ENCODE assay signal across 22 mouse cellular contexts in the genomic region with DNA sequence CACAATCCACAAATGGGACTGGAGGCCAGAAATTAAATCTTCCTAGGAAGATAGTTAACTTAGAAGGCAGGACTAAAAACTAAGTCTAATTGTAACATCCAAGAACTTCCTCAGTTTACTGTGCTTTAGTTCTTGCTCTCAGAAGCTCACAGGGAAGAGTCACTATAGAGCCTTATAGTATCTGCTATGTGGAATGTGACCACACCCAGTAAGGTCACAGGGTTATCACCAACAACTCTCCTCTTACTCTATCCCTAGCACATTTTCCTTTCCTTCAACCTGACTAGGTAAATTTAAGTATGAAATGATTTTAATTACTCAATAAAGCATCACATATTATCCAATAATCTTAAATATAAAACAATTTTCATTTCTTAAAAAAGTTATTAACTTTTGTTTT.
"Had no signal": no experiment of that assay in that cellular context is flagged by ENCODE, and none has a peak within 500 bp of the region (broad histone marks: within the 10 kb centered on the region; RNA-seq: fewer than 3 reads in every experiment).

No protein-coding gene starts in this region.

- H3K27me3 ChIP-seq: heart, embryonic 13.5 days; heart, embryonic 15.5 days; hindbrain, embryonic 15.5 days; kidney, embryonic 15.5 days; limb, embryonic 12.5 days had no signal

- DNase-seq: gastrocnemius, postnatal 14 days; gastrocnemius, postnatal 36 days; heart, adult 11 months; heart, adult 2 months; heart, postnatal 14 days; heart, postnatal 36 days; kidney, adult 11 months; kidney, adult 2 months; kidney, adult 9 months; kidney, postnatal 14 days; kidney, postnatal 36 days; layer of hippocampus, adult 9-11 months; layer of hippocampus, postnatal 36 days had no signal

- H3K4me3 ChIP-seq: heart, adult 2 months; heart, embryonic 13.5 days; heart, embryonic 15.5 days; hindbrain, embryonic 15.5 days; kidney, embryonic 15.5 days; limb, embryonic 10.5 days; limb, embryonic 12.5 days had no signal

- ATAC-seq: hindbrain, postnatal 0 days had no signal

- H3K4me1 ChIP-seq: hindbrain, embryonic 15.5 days; kidney, embryonic 15.5 days; limb, embryonic 10.5 days; limb, embryonic 12.5 days had no signal

- H3K27ac ChIP-seq: heart, adult 2 months; heart, embryonic 13.5 days; heart, embryonic 15.5 days; hindbrain, embryonic 15.5 days; hindbrain, postnatal 0 days; kidney, embryonic 15.5 days; kidney, postnatal 0 days; limb, embryonic 10.5 days; limb, embryonic 12.5 days had no signal

- H3K9ac ChIP-seq: heart, embryonic 13.5 days; heart, embryonic 15.5 days; hindbrain, embryonic 15.5 days; kidney, embryonic 15.5 days; limb, embryonic 12.5 days had no signal

- H3K4me2 ChIP-seq: heart, embryonic 11.5 days; heart, embryonic 13.5 days; heart, embryonic 15.5 days; hindbrain, embryonic 15.5 days; kidney, embryonic 15.5 days; limb, embryonic 12.5 days had no signal

- H3K9me3 ChIP-seq: heart, embryonic 13.5 days; heart, embryonic 15.5 days; hindbrain, embryonic 15.5 days; kidney, embryonic 15.5 days; limb, embryonic 10.5 days; limb, embryonic 12.5 days had no signal
